Mouse (Mus musculus) small intestine, adult 2 months (tissue): ENCODE data around the gene Eml3.

Experiments used
- CTCF ChIP-seq: fragments of 200-500 bp; IDR thresholded peaks from 2 replicates; pipeline ENCODE4 v1.5.1; 2012; ENCODE audit warnings: low read depth, mild to moderate bottlenecking, control low read depth, inconsistent platforms, low read length, moderate library complexity, mixed read lengths; ENCODE audit not compliant: insufficient replicate concordance, insufficient read length; ENCODE audit errors: extremely low read depth
- POLR2A ChIP-seq: fragments of 200-500 bp; IDR thresholded peaks from 2 replicates; pipeline ENCODE4 v1.6.1; 2012; ENCODE audit warnings: low read depth, mild to moderate bottlenecking, control low read depth, inconsistent platforms, low read length, moderate library complexity

DNA sequence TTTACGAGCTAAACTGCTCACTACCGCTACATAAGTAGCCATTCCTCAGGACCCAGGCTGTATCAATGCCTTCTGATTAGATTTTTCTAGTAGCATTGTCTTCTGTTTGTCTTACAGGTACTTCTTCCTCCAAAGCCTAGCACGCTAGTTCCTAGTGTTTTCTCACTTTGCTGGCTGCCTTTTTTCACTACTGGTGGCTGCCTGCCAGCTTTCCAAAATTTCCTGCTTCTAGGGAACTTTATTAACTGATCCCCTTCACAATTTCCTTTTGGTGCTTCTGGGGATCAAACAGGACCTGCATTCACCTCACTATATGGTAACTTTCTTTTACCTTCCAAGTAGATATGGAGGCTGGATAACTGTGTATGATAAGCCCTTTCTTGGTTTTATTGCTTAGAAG lies 30.3 kb upstream of the Eml3 start:
- TF ChIP-seq CTCF (no peak), POLR2A (no peak)
